Mouse (Mus musculus) layer of hippocampus, postnatal 10 days (tissue): ENCODE measurements around the gene Snrk. TPM values are rescaled to one million over a fixed set of nuclear protein-coding genes. Genes with fewer than 3 reads are reported as not detected.

ENCODE experiments used
- DNase-seq, 2 experiments: peaks; one replicate each; pipeline ENCODE4 v3.0.0; 2021; ENCODE audit warnings: low spot score in 2 of 2
- total RNA-seq, 2 experiments: library from RNA; stranded (reverse); gene quantifications; 2 replicates each; pipeline ENCODE4 v1.2.3; 2021

The Snrk gene
- total RNA-seq, 2 experiments from 2014 or later: 128 to 130 TPM

DNA sequence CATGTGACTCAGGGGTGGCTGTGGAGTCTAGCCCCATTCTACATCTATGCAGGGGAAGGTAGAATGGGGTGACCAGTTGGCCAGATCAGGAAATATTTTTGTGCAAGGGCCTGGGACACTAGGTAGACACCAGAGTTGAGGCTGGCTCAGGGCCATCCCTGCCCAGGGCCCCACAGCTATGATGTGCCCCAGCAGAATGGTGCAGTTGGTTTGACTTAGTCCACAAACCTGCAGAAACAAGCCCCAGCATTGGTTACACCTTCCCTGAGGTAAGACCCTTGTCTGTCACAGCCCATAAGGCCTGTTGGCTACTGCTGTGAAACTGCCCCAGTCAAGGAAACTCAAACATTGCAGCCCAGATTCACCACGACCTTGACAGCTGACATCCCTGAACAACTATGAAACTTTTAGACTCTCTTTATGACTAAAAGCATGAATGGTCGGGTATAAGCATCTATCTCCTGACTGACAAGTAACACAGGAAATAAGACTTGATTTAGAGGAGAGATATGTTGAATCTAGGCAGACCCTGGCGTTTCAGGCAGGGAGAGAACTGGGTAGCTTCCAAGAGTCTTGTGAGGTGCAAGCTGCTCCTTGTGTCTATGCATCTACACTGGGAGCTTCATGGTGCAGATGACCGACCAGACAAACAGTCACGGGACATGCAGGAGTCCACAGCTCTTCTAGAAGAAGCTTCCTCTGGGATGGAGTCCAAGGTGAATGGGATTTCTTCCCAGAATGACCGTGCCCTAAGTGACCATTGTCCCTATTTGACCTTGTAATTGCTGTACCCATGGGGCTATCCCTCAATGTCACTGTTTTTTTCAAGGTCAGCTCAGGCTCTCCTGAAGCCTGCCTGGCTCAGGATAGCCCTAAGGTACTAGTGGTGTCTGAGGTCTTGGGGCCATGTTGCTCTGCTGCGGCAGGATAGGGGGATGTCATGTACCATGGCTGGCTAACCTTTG is 60.5 kb downstream of the Snrk start:
- no peak for DNase-seq

DNA sequence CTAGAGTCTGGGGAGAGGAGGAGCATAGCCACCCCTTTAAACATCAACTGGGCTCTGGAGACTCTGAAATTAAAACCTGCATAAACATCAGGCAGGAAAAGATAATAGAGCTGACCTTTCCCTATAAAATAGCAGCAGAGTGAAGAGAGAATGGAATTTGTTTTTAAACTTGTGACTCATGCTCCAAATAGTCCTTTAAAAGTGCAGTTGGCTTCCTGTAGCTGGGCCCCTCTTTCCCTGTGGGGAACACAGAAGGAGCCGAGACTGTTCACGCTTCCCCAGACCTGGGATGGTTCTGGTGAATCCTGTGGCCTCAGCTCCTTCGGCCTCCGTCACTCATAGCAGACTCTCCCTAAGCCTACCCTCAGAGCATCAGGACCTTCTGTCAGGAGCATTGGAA is 61.4 kb downstream of the Snrk start:
- DNase-seq: no peak

DNA sequence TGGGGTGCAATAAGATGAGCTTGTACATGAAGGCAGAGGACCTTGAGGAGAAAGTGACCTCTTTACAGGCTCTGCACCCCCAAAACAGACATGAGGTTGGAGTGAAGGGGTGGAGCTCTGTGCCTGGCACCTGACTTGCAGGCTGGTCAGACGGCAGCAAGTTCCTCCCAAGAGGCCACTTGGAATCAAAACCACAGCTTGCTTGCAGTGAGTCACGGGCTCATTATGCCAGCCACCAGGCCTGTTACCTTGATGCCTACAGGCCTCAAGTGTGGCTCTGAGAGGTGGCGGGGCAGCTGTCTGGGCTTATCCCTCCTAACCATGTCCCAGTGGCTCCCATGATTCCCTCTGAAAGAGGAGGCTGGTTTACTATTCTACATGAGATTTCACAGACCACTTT is 63.0 kb downstream of the Snrk start:
- DNase-seq: no peak

DNA sequence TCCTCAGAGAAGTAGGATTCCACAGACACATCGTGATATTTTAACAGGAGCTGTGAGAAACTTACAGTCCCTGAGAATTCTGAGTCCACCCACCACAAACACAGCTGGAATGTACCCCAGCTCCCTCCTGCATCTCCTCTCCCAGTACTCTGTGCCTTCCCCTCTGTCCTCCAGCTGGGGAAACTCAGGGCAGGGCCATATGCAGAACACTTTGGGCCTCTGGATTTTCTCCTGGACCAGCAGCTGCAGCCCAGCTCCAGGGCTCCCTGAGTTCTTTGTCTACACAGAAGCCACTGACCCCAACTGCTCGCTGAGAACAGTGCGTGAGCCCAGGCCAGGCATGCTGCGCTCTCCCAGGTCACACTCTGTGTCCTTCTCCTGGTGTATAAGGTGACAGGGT is 66.0 kb downstream of the Snrk start:
- no peak for DNase-seq

DNA sequence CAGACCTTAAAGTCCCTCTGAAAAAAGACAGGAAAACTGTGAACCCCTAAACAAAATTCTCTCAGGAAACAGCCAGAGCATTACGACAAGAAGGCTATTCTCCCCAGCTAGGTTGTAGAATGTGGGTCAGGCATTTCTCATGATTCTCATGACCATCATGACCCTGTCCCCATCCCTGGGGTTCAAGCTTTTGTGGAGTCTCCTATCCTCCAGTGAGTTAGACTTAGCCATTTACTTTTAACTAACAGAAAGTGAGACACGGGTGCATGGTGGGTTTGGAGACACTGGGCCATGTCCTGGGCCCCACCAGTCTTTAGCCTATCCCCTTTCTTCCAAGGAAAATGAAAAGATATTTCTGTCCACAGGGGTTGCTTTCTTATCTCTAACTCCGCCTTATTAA is 67.3 kb downstream of the Snrk start:
- DNase-seq: no peak

DNA sequence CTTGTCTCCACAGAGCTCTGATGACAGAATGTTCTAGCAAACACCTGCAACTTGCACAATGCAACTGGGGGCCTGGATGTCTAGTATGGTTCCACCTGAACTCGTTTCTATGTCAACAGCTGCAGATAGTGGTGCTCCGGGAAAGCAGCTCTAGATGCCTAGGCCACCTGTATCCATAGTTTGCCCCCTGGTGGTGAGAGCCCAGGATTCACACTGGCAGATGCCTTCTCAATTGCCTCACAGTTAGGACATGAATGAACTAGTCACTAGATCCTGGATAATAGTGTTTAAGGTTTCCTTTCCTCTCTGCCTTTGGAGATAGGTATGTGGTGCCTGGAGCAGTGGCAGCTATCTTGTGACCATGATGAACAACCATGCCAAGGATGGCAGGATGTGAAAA is 68.0 kb downstream of the Snrk start:
- DNase-seq: peak; percentile 76 to 81

DNA sequence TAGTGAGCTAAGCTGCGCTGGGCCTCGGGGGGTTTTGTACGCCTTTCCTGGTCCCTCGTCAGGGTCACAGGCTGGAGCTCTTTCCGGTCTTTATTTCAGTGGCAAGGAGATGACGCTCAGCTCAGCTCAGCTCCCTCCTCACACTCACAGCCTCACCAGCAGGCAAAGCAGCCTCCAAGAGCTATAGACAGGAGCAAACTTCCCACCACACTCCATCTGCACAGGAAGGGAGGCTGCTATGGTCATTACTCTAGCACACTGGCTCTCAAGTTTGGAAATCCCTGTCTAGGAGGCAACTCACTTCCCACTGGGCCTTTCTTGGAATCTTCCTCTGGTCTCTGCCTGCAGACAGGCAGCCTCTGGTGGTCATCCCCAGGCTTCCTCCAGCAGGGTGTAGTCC is 68.9 kb downstream of the Snrk start:
- DNase-seq: no peak

DNA sequence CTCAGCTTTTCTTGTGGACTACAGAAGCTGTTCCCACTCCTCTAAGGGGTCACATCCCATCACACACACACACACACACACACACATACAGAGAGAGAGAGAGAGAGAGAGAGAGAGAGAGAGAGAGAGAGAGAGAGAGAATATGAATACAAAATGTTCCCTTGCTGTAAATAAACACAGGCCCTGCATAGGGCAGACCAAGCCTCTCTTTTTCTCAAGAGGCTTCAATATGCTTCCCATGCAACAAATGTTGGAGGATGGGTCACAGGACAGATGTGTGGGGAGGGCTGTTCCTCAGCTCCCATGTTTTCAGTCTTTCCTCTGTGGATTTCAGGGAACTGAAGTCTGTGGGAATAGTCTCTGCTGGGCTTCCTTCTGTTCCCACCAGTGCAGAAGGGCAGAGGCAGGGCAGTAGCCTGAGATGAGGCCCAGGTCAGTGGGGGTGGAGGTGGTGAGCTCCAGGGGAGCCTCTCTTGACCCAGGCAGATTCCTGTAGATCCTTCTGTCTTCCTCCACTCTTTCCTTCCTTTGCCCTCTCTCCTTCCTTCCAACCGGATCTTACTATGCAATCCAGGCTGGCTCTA is 69.7 kb downstream of the Snrk start:
- no peak for DNase-seq

DNA sequence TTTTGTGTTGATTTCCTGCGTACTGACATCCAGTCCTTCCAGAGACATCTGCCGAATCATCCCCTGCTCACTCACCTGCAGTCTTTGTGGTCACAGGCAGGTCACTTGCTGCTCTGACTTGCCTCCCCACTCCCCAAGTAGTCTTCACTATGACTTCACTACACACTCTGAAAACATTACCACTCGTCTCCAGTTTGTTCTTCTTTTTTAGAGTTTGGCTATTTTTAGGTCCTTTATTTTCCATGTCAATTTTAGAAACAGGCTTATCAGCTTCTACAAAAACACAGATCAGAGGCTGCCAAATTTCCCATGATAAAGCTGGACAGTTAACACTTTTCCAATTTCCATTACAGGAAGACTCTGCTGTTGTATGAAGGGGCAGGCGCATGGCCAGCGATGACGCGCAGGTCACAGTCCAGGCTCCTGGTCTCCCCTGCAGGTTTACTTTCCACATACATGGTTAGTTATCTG is 70.4 kb downstream of the Snrk start:
- no peak for DNase-seq

DNA sequence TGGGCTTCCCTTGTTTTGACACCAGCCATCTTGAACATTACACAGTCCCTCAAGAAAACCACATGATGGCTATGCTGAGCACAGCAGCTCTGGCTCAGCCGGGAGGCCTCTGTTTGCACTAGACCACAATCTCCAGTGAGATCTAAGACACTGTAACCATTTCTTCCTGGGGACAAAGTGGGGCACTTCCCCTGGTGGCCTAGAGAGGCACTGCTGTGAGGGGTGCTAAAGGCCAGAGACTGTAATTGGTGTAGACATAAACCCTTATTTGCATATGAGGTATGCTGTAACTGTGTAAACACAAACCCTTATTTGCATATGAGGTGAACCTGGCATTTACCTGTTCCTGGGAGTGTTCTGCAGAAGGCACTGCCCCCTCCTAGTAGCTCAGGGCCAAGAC is 71.7 kb downstream of the Snrk start:
- DNase-seq: no peak

DNA sequence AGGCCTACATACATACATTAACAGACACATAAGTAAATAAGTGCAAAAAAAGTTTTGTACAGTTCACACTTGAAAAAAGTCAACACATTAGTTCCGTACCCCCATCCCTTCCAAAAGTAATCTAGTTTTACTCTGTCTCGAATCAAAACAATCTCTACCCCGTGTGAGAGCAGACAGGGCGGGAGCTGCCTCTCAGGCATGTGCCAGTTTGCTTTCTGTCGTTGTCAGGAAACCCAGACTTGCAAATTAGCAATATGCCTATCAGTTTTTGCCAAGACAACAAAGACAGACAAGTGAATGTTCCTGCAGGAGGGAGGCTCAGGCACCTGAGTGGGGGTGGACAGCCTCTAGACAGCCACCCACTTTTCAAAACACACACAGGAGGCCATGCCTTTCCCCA is 76.3 kb downstream of the Snrk start:
- no peak for DNase-seq

DNA sequence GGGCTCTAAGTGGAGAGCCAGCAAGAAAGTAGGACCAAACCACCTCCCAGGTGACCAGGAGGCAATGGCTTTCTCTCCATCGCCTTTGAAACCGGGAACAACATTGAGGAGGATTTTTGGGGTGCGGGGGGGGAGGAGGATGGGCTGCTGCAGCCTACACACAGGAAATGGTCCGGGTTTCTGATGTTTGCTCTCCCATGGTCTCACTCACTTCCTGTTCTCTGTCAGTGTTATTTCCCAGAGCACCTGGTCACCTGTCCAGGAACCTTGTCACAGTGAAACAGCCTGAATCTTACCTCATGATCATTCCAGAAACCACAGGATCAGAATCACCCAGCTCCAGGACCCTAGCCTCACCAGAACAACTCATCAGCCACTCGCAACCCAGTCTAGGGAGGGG is 76.8 kb downstream of the Snrk start:
- DNase-seq: no peak

DNA sequence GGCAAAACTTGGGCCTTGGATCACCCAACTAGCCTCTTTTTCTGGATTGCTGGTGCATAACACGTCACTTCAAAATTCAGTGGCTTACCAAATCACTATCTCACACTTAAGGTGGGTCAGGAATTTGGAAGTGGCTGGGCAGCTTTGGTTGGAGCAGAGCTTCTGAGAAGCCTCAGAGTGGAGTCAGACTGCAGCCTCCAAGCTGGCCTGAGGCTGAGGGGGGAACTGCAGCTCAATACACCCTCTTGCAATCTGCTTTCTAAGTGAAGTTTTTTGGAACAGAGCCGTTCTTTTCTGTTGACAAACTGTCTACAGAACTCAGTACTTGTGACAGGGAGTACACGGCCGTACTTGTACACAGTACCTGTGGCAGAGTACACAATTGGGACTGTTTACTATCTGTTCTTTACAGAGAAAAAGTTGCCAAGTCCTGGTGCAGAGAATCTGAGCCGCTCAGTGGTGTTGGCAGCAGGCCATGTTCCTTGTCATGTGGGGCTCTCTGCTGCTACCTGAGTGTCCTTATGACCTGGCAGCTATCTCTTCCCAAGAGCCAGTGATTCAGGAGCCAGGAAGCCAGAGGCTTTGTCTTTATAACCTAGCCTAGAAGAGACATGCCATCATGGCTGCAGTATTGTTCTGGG is 78.1 kb downstream of the Snrk start:
- no peak for DNase-seq

DNA sequence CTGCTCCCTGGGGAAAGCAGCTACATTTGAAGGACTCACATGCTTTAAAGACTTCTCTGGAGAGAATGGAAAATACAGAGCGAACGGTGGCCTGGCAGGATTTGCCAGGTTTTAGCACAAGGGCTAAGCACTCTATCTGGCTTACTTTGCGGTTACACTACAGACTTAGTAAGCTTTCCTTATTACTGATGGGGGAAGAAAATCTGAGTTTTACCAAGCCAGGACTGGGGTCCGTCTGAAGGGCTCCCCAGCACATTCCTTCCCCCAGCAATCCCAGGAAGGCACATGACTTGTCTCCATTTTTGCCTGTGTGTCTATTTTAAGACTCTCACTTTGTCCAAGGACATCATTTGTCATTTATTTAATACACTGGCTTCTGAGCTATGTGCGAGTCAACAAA is 80.0 kb downstream of the Snrk start:
- no peak for DNase-seq

DNA sequence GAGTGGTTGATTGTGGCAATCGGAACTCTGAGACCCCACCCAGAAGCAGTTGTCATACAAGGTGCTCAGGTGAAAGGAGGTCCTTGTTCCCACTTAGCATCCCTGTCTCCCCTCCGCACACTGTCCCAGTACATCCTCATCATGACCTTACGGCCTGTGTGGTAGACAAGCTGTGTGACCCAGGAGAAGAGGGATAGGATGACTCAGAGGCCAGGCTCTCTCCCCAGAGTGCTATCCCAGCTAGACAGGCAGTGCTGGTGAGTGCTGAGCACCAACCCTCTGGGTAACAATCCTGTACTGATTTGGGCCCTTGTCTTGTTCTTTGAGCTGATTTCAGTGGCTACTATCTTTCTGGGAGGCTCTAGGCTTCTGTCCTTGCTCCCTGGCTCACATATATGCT is 81.6 kb downstream of the Snrk start:
- DNase-seq: no peak

DNA sequence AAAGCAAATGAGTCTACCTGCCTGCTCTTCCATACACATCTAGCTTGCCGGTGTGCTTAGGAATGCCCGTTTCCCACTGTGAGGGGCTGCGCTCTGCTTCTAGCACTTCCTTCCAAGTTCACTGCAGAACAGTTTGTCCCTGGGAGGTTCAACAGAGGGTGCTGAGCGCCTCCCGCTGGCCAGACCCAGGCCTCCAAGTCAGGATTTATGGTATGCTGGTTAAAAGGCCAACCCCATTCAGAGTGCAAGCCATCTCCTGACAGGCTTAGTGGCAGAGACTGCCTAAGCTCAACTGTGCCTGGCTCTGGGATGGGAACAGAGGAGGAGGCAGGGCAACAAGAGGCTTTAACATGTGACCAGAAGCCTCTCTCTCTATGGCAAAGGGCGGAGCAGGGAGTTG is 82.2 kb downstream of the Snrk start:
- DNase-seq: peak; percentile 53 to 59

DNA sequence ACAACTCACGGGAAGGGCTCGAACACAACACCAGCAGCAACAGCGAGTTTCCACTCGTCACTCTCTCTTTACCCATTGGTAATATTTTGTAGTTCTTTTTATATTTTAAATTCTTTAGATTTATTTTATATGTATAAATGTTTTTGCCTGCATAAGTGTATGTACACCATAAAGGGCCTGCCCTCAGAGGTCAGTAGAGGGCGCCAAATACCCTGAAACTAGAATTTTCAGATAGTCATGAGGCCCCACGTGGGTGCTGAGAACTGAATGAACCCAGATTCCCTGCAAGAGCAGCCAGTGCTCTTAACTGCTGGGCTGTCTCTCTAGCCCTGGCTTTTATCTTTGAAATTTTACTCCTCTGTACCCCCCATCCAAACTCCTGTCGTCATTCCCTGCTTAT is 87.4 kb downstream of the Snrk start:
- DNase-seq: no peak

DNA sequence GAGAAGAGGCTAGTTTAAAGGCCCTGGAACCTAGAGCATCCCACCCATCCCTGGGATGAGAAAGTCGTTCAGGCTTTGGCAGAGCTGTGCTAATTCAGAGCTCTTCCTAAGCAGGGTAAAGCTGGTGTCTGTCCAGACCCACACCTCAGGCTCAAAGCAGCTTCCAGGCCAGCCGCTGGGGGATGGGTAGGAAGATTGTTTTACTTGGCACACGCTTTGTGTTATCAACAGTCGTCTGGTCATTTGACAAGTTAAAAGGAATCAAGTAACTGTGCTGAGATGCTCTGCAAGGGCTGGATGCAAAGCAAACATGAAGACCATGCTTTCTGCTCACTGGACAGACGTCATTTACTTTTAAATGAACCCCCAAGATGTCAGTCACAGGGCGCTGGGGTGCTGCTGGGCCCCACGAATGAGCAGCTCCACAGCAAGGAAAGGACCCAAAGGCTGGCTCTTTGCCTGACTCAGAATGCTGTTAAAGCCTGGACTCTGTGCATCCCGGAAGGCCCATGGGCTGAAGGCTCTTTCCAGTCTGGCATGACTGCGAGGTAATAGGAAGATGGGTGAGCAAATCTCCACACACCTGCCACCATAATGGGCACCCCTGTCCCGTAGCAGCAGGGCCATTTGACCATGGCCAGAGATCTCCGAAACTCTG is 88.6 kb downstream of the Snrk start:
- no peak for DNase-seq

DNA sequence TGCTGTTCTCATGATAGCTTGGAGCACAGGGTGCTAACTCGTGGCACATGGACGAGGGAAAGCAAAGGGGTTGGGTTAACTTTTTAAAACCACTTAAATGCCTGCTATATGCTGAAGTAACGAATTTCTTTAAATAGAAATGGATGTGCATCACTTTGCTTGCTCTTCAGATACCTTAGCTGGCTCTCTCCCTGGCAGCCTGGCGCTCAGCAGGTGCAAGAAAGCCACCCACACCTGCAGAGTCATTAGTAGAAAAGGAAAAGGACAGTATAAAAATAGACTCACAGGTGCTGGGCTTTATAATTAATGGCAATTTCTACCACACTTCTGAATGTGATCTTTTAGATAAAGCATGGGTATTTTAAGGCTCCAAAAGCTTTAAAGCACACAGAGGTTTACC is 91.2 kb downstream of the Snrk start:
- DNase-seq: no peak

DNA sequence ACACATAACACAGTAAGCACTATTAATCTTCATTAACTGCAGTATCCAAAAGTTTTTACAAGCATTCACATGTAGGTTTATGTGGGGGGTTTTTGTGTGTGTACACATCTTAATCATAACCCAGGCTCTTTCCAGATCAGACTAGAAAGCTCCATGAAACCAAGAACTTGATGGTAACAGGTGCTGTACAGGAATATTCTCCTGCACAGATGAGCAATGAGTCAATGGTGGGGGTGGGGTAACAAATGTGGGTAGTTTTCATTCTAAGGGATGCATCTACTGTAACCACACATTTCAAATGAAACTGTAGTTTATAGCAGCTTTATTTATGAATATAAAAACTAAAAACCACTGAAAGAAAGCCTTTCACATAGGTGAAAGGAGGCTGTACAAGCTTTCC is 98.1 kb downstream of the Snrk start:
- DNase-seq: no peak

DNA sequence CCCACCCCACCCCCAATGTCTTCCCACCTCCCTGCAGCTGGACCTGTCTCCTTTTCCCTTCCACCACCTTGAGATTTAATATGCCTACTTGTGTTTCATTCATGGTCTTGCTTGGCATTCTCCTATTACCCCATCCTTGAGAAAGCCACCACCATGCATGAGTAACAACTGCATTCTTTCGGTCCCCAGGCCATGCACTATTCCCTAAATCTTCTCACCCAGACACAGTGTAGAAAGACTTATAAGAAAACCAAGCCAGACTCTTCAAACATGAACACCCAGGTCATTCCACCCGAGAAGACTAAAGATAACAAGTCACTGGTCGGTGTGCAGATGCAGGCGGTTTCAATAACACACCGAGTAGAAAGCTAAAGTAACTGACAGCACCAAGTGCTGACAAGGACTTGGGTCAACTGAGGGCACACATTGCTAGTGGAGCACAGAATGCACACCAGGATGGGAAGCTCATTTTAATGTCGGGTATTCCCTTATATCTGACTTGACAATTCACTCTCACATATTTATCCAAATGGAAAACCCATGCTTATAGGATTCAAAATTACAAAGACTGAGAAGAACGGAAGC is 100.0 kb downstream of the Snrk start:
- DNase-seq: no peak
